Mouse (Mus musculus): ENCODE measurements around the gene Lrfn2.

- no peak for TF ChIP-seq POLR2A (IDR thresholded peaks at IDR 0.05; ENCODE audit: borderline replicate concordance, insufficient read depth, low read length)
- no peak for TF ChIP-seq CTCF (IDR thresholded peaks at IDR 0.05; ENCODE audit: borderline replicate concordance, insufficient read depth, low read depth, low read length)
Measured at GRCm38 (mm10) chr17:49063789-49064188, 131.6 kb downstream of the Lrfn2 start.
